Mouse (Mus musculus) heart, embryonic 12.5 days (tissue): ENCODE measurements around the gene Pan3. TPM values are rescaled to one million over a fixed set of nuclear protein-coding genes. Genes with fewer than 3 reads are reported as not detected.

ENCODE experiments used
- ATAC-seq: fragments of 200-750 bp; cut with Nextera tagmentation; 2 replicates; pipeline ENCODE4 v1.8.0; 2017; ENCODE audit warnings: moderate TSS enrichment, moderate library complexity; ENCODE audit not compliant: insufficient number of reproducible peaks, low FRiP score
- H3K27ac ChIP-seq: fragments of 300-500 bp; sonication (generic); 2 replicates; pipeline ENCODE4 v1.5.1; 2016; ENCODE audit warnings: mild to moderate bottlenecking, moderate library complexity; ENCODE audit not compliant: poor library complexity, severe bottlenecking
- H3K27me3 ChIP-seq: fragments of 300-500 bp; sonication (generic); replicated peaks from 2 replicates; pipeline ENCODE4 v1.6.1; 2016; ENCODE audit warnings: mild to moderate bottlenecking, moderate library complexity
- H3K36me3 ChIP-seq: fragments of 300-500 bp; sonication (generic); 2 replicates; pipeline ENCODE4 v1.6.1; 2016; ENCODE audit warnings: mild to moderate bottlenecking, moderate library complexity
- H3K4me1 ChIP-seq: fragments of 300-500 bp; sonication (generic); replicated peaks from 2 replicates; pipeline ENCODE4 v1.6.1; 2016; ENCODE audit warnings: mild to moderate bottlenecking
- H3K4me2 ChIP-seq: fragments of 300-500 bp; sonication (generic); 2 replicates; pipeline ENCODE4 v1.6.1; 2016; ENCODE audit warnings: mild to moderate bottlenecking, moderate library complexity
- H3K4me3 ChIP-seq: fragments of 300-500 bp; sonication (generic); 2 replicates; pipeline ENCODE4 v1.5.1; 2016; ENCODE audit warnings: mild to moderate bottlenecking
- H3K9ac ChIP-seq: fragments of 300-500 bp; sonication (generic); 2 replicates; pipeline ENCODE4 v1.6.1; 2016; ENCODE audit warnings: mild to moderate bottlenecking, moderate library complexity
- H3K9me3 ChIP-seq: fragments of 300-500 bp; sonication (generic); replicated peaks from 2 replicates; pipeline ENCODE4 v1.6.1; 2016; ENCODE audit warnings: mild to moderate bottlenecking, moderate library complexity
- WGBS: fragments of 180-500 bp; shearing (Covaris S2); methylation state at CpG from one replicate; pipeline ENCODE4 v1.1.7; 2016; 5-methylcytosine and 5-hydroxymethylcytosine counted together
- polyA plus RNA-seq: library from polyadenylated mRNA; unstranded; fragments of >200 nt; fragmentation: Nextera tagmentation; extraction: Ambion mirVana; gene quantifications from 2 replicates; pipeline ENCODE4 v1.2.1, GENCODE M21; 2016

Pan3 gene
- 46.3 and 46.5 TPM in 2 replicates for polyA plus RNA-seq

- WGBS, result under 1% methylated on average over 51 of the region's 51 CpGs
- H3K9me3 ChIP-seq, result no peaks in the 10 kb centered on the region
- H3K27me3 ChIP-seq, result no peaks in the 10 kb centered on the region
- H3K36me3 ChIP-seq, result no peaks in the 10 kb centered on the region
- H3K4me1 ChIP-seq, result peaks cover 30% of the 10 kb centered on the region
- H3K4me2 ChIP-seq, result peak within 1 kb of the TSS; percentile 90
- H3K9ac ChIP-seq, result peak within 1 kb of the TSS; percentile 100
- peak; percentile 94 for ATAC-seq
- peak within 1 kb of the TSS; percentile 94 for H3K4me3 ChIP-seq
- peak within 1 kb of the TSS; percentile 98 for H3K27ac ChIP-seq
These were observed at the start of gene Pan3 for GRCm38 (mm10) chr5:147429535-147430305. TSS of gene Pan3 (plus strand) at chr5:147430161.

- no peak for ATAC-seq
- Histone ChIP-seq H3K4me3 (no peak overlapping the region), H3K4me2 (no peak overlapping the region), H3K27me3 (no peaks in the 10 kb centered on the region), H3K36me3 (no peaks in the 10 kb centered on the region), H3K9me3 (no peaks in the 10 kb centered on the region), H3K27ac (no peak overlapping the region), H3K4me1 (no peaks in the 10 kb centered on the region), H3K9ac (no peak overlapping the region)
- 66% methylated on average over 10 of the region's 10 CpGs for WGBS
These were observed 48.6 kb upstream of the Pan3 start for GRCm38 (mm10) chr5:147381396-147381795.

GRCm38 (mm10) chr5:147386865-147387264 is 43.1 kb upstream of the Pan3 start:
- Histone ChIP-seq H3K27ac (no peak overlapping the region), H3K4me1 (no peaks in the 10 kb centered on the region), H3K9me3 (no peaks in the 10 kb centered on the region), H3K9ac (no peak overlapping the region), H3K27me3 (no peaks in the 10 kb centered on the region), H3K36me3 (no peaks in the 10 kb centered on the region), H3K4me3 (no peak overlapping the region), H3K4me2 (no peak overlapping the region)
- ATAC-seq, result no peak
- WGBS, result 67% methylated on average over 13 of the region's 13 CpGs

- no peak overlapping the region for H3K4me2 ChIP-seq
- no peaks in the 10 kb centered on the region for H3K36me3 ChIP-seq
- no peaks in the 10 kb centered on the region for H3K9me3 ChIP-seq
- H3K4me1 ChIP-seq, result no peaks in the 10 kb centered on the region
- WGBS, result 57% methylated on average over 9 of the region's 9 CpGs
- H3K27ac ChIP-seq, result no peak overlapping the region
- ATAC-seq, result no peak
- H3K9ac ChIP-seq, result no peak overlapping the region
- H3K4me3 ChIP-seq, result no peak overlapping the region
- H3K27me3 ChIP-seq, result no peaks in the 10 kb centered on the region
These were observed 41.5 kb upstream of the Pan3 start for GRCm38 (mm10) chr5:147388376-147389008.

DNA sequence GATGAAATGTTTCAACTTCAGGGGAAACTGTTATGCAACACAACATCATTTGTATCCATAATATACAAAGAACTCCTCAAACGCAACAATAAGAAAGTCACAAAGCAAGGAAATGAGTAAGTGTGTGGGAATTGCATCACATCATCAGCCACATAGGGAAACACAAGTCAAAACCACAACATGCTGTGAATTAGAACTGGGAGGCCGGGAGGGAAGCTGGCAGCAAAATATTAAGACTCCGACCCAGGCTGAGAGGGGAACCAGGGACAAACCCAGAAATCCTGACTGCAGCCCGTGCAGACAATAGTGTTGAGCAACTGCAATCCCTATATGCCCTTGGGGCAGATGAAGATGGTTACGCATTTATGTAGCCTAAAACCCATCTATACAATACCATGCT is 40.9 kb upstream of the Pan3 start:
- H3K4me3 ChIP-seq, result no peak overlapping the region
- no peaks in the 10 kb centered on the region for H3K27me3 ChIP-seq
- no peaks in the 10 kb centered on the region for H3K4me1 ChIP-seq
- no peak overlapping the region for H3K4me2 ChIP-seq
- no peaks in the 10 kb centered on the region for H3K9me3 ChIP-seq
- no peak for ATAC-seq
- no peak overlapping the region for H3K27ac ChIP-seq
- WGBS, result 80% methylated on average over 5 of the region's 5 CpGs
- H3K9ac ChIP-seq, result no peak overlapping the region
- H3K36me3 ChIP-seq, result no peaks in the 10 kb centered on the region

- H3K4me2 ChIP-seq, result no peak overlapping the region
- peaks cover 4% of the 10 kb centered on the region; the same call in 1 of the 2 replicates for H3K9me3 ChIP-seq
- 52% methylated on average over 2 of the region's 2 CpGs for WGBS
- H3K9ac ChIP-seq, result no peak overlapping the region
- no peak for ATAC-seq
- H3K27ac ChIP-seq, result no peak overlapping the region
- no peak overlapping the region for H3K4me3 ChIP-seq
- no peaks in the 10 kb centered on the region for H3K4me1 ChIP-seq
- no peaks in the 10 kb centered on the region for H3K27me3 ChIP-seq
- H3K36me3 ChIP-seq, result no peaks in the 10 kb centered on the region
These were observed 39.2 kb upstream of the Pan3 start for GRCm38 (mm10) chr5:147390772-147391171.

- Histone ChIP-seq H3K4me3 (no peak overlapping the region), H3K27ac (no peak overlapping the region), H3K9me3 (peaks cover 4% of the 10 kb centered on the region; the same call in 1 of the 2 replicates), H3K4me2 (no peak overlapping the region), H3K9ac (no peak overlapping the region), H3K27me3 (no peaks in the 10 kb centered on the region; the same call in 1 of the 2 replicates), H3K4me1 (no peaks in the 10 kb centered on the region), H3K36me3 (no peaks in the 10 kb centered on the region)
- 77% methylated on average over 12 of the region's 12 CpGs for WGBS
- ATAC-seq, result no peak
These were observed 37.2 kb upstream of the Pan3 start for GRCm38 (mm10) chr5:147392667-147393213.

GRCm38 (mm10) chr5:147395050-147395449 is 34.9 kb upstream of the Pan3 start:
- Histone ChIP-seq H3K4me2 (no peak overlapping the region), H3K27me3 (peaks cover 23% of the 10 kb centered on the region), H3K9ac (no peak overlapping the region), H3K27ac (no peak overlapping the region), H3K4me1 (peaks cover 4% of the 10 kb centered on the region; the same call in 1 of the 2 replicates), H3K4me3 (no peak overlapping the region), H3K9me3 (peaks cover 4% of the 10 kb centered on the region; the same call in 1 of the 2 replicates), H3K36me3 (no peaks in the 10 kb centered on the region)
- ATAC-seq, result no peak
- 17% methylated on average over 1 of the region's 1 CpGs for WGBS

DNA sequence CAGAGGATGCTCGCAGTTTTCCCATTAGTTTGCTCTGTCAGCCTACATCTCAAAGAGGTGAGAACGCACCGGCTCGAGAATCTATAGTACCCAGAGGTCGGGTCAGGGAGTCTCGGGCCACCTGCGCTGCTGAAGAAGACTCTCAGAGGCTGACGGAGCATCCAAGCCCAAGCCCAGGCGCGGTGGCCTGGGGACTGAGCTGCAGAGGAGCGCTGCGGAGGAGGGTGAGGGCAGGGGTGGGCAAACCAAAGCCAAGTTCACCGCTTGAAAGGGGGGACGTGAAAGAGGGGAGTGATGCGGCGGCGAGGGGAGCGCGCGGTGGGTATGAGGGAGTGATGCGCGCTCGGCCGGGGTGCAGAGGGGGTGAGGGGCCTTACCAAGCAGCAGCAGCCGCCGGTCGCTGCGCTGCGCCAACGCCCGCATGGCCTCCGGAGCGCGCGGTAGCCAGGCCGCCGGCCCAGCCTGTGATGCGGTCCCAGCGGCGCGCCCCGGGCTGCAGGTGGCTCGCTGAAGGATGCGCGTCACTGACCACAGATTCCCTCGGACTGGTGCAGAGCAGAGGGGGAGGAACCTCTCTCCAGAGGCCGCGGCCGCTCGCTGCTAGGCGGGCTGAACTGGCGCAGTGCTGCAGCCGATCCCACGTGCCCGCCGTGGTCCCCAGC is 30.0 kb upstream of the Pan3 start, which contains the start of gene Flt3:
TSS of gene Flt3 (minus strand) at position 647 of the 662 bp plus-strand sequence.
- ATAC-seq, result peak; percentile 55; the same call in 1 of the 2 replicates
- Histone ChIP-seq H3K27ac (no peak within 1 kb of the TSS), H3K4me2 (peak within 1 kb of the TSS; percentile 91), H3K4me3 (peak within 1 kb of the TSS; percentile 54), H3K4me1 (peaks cover 14% of the 10 kb centered on the region; the same call in 1 of the 2 replicates), H3K9ac (peak within 1 kb of the TSS; percentile 55), H3K36me3 (no peaks in the 10 kb centered on the region), H3K9me3 (peaks cover 4% of the 10 kb centered on the region; the same call in 1 of the 2 replicates), H3K27me3 (peaks cover 46% of the 10 kb centered on the region)
- WGBS, result under 1% methylated on average over 54 of the region's 56 CpGs

DNA sequence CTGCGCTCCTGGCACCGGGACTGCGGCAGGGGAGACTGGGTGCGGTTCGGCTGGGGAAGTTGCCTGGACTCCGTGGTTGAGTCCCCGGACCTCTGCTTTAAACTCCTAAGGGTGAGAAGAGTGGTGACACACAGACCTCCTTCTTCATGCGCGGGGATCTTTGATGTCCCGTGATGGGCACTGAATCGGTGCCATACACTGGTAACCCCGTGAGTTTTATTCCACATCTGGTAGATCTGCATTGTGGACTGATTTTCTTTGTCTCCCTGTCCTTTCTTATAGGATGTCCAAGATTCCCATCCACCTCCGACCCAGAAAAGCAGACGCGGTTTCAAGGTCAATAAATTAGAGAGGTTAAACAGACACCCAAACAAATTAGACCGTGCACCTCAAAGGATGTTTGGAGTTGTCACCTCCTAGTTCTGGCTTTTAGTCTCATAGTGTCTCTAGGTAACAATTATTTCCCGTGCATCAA is 29.4 kb upstream of the Pan3 start:
- Histone ChIP-seq H3K9ac (peak overlapping the region; percentile 55), H3K4me1 (peaks cover 14% of the 10 kb centered on the region; the same call in 1 of the 2 replicates), H3K27ac (no peak overlapping the region), H3K4me3 (peak overlapping the region; percentile 54), H3K36me3 (no peaks in the 10 kb centered on the region), H3K9me3 (no peaks in the 10 kb centered on the region), H3K27me3 (peaks cover 46% of the 10 kb centered on the region), H3K4me2 (peak overlapping the region; percentile 91)
- 3% methylated on average over 17 of the region's 17 CpGs for WGBS
- ATAC-seq, result 0 out of 2 replicates have a peak, but pooled peaks have one; percentile 11
